Mouse (Mus musculus) hindbrain, embryonic 14.5 days (tissue): Measurements from ENCODE around the gene Rnase9. TPM values are rescaled to one million over a fixed set of nuclear protein-coding genes. Genes with fewer than 3 reads are reported as not detected.

Source experiments
- ATAC-seq: fragments of 200-750 bp; cut with Nextera tagmentation; 2 replicates; pipeline ENCODE4 v1.8.0; 2017; ENCODE audit warnings: moderate number of reproducible peaks, mild to moderate bottlenecking, moderate TSS enrichment, moderate library complexity; ENCODE audit not compliant: low FRiP score
- DNase-seq: peaks from one replicate; pipeline ENCODE4 v3.0.0-alpha.2; 2015; ENCODE audit warnings: low spot score
- H3K27ac ChIP-seq: fragments of 300-500 bp; sonication (generic); 2 replicates; pipeline ENCODE4 v1.5.1; 2014; ENCODE audit warnings: mild to moderate bottlenecking, moderate library complexity
- H3K27me3 ChIP-seq: fragments of 300-500 bp; sonication (generic); 2 replicates; pipeline ENCODE4 v1.6.1; 2014; ENCODE audit warnings: mild to moderate bottlenecking, low read length, mixed read lengths; ENCODE audit not compliant: control insufficient read depth, insufficient read depth
- H3K36me3 ChIP-seq: fragments of 300-500 bp; sonication (generic); replicated peaks from 2 replicates; pipeline ENCODE4 v1.6.1; 2014; ENCODE audit not compliant: control insufficient read depth, insufficient read depth
- H3K4me1 ChIP-seq: fragments of 300-500 bp; sonication (generic); replicated peaks from 2 replicates; pipeline ENCODE4 v1.6.1; 2014; ENCODE audit warnings: antibody characterized with exemption, low read length, mixed read lengths; ENCODE audit not compliant: control insufficient read depth, insufficient read depth
- H3K4me2 ChIP-seq: fragments of 300-500 bp; sonication (generic); replicated peaks from 2 replicates; pipeline ENCODE4 v1.6.1; 2014; ENCODE audit warnings: mild to moderate bottlenecking, moderate library complexity
- H3K4me3 ChIP-seq: fragments of 300-500 bp; sonication (generic); replicated peaks from 2 replicates; pipeline ENCODE4 v1.5.1; 2014; ENCODE audit warnings: mild to moderate bottlenecking, low read length
- H3K9ac ChIP-seq: fragments of 300-500 bp; sonication (generic); 2 replicates; pipeline ENCODE4 v1.6.1; 2014
- H3K9me3 ChIP-seq: fragments of 300-500 bp; sonication (generic); 2 replicates; pipeline ENCODE4 v1.6.1; 2016; ENCODE audit warnings: low read length; ENCODE audit not compliant: control insufficient read depth
- WGBS: fragments of 180-500 bp; shearing (Covaris S2); extraction: QIAGEN DNeasy Blood & Tissue Kit; methylation state at CpG from one replicate; pipeline ENCODE4 v1.1.7; 2014; 5-methylcytosine and 5-hydroxymethylcytosine counted together
- polyA plus RNA-seq: library from polyadenylated mRNA; unstranded; fragments of >200 nt; fragmentation: Nextera tagmentation; extraction: Ambion mirVana; gene quantifications from 2 replicates; pipeline ENCODE4 v1.2.1, GENCODE M21; 2014

The Rnase9 gene
- polyA plus RNA-seq, 1 experiment from 2014 or later, result not detected

- H3K9ac ChIP-seq, result no peak overlapping the region
- ATAC-seq, result no peak
These were observed 42.1 kb upstream of the Rnase9 start for GRCm38 (mm10) chr14:51083805-51084204.

DNA sequence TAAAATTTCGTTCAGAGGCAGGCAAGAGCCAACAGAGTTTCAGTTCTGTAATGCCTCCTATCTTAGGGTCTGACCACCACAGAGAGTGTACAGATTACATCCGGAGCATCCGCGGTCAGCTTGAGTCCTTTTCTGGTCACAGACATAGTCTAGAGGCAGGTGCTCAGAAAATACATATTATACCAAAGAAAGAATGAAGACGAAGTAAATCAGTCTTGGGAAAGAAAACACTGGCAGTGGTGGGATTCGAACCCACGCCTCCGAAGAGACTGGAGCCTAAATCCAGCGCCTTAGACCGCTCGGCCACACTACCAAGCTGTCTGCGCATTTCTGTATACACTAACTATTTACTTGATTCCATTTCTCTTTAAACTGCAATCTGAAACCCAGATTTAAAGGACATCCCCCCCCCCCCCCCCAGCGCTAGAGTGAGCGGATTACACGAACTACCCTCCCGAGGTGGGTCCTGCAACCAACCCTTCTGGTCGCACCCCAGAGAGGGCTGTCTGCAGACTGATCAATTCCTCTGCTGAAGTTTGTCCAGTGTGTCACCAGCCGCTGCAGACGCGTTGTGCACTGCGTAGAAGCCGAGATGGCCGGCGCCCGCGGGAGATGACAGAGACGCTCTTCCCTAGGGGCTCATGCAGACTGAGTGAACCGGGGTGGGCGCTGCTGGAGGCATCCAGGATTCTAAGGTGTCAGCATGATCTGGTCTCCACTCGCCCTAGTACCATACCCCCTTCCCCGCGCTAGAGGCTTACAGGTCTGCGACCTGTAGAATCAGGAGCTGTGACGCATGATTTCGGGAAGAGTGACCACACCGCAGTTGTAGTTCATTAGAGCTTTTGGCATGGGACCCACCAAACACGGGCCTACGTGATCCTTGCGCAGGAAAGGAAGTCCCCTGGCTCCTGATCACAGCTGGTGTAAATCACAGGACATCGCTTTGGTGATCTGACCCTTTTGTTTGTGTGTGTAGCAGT lies 41.2 kb upstream of the Rnase9 start:
- 3% methylated on average over 38 of the region's 40 CpGs for WGBS
- H3K4me1 ChIP-seq, result no peaks in the 10 kb centered on the region

More at GRCm38 (mm10) chr14:51083805-51084204, 42.1 kb upstream of the Rnase9 start:
- peak overlapping the region; percentile 77 for H3K4me2 ChIP-seq
- H3K9me3 ChIP-seq, result no peaks in the 10 kb centered on the region
- DNase-seq, result no peak
- H3K27me3 ChIP-seq, result peaks cover 27% of the 10 kb centered on the region
- H3K4me3 ChIP-seq, result peak overlapping the region; percentile 48
- H3K4me1 ChIP-seq, result no peaks in the 10 kb centered on the region; the same call in 1 of the 2 replicates
- H3K36me3 ChIP-seq, result no peaks in the 10 kb centered on the region
- WGBS, result 14% methylated on average over 7 of the region's 7 CpGs
- no peak overlapping the region for H3K27ac ChIP-seq

DNA sequence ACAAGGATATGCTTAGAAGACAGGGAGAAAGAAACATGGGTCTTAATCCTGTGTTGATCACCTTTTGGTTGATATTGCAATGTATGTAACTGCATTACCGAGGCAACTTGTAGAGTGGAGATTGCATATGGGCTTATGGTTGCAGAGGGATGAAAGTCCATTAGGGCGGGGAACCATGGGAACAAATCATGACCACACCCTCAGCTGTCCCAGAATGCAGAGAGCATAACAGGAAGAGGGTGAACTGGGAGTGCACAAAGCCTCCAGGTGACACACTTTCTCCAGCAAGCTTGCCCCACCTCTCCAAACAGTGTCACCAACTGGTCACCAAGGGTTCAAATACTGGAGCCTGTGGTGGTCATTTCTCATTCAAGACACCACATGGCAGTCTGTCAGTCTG lies 39.4 kb upstream of the Rnase9 start:
- 88% methylated on average over 2 of the region's 2 CpGs for WGBS
- Histone ChIP-seq H3K4me2 (no peak overlapping the region), H3K4me1 (no peaks in the 10 kb centered on the region), H3K9ac (no peak overlapping the region), H3K27me3 (peaks cover 27% of the 10 kb centered on the region), H3K4me3 (no peak overlapping the region), H3K36me3 (no peaks in the 10 kb centered on the region), H3K9me3 (no peaks in the 10 kb centered on the region), H3K27ac (no peak overlapping the region)
- DNase-seq (no peak), ATAC-seq (no peak)

More for the DNA sequence above, 41.2 kb upstream of the Rnase9 start:
- Histone ChIP-seq H3K27me3 (peaks cover 27% of the 10 kb centered on the region), H3K27ac (no peak overlapping the region), H3K4me2 (peak overlapping the region; percentile 77), H3K9me3 (no peaks in the 10 kb centered on the region), H3K4me3 (peak overlapping the region; percentile 48), H3K9ac (peak overlapping the region; percentile 58), H3K36me3 (no peaks in the 10 kb centered on the region)
- DNase-seq, result peak; percentile 67
- peak; percentile 73; the same call in 1 of the 2 replicates for ATAC-seq

- no peak for DNase-seq
- no peaks in the 10 kb centered on the region for H3K36me3 ChIP-seq
- H3K9ac ChIP-seq, result no peak overlapping the region
- no peak for ATAC-seq
- no peak overlapping the region for H3K27ac ChIP-seq
- H3K9me3 ChIP-seq, result no peaks in the 10 kb centered on the region
- peaks cover 22% of the 10 kb centered on the region for H3K27me3 ChIP-seq
- H3K4me2 ChIP-seq, result no peak overlapping the region
- H3K4me3 ChIP-seq, result no peak overlapping the region
- 91% methylated on average over 1 of the region's 1 CpGs for WGBS
- H3K4me1 ChIP-seq, result no peaks in the 10 kb centered on the region
These were observed 37.5 kb upstream of the Rnase9 start for GRCm38 (mm10) chr14:51079180-51079579.

DNA sequence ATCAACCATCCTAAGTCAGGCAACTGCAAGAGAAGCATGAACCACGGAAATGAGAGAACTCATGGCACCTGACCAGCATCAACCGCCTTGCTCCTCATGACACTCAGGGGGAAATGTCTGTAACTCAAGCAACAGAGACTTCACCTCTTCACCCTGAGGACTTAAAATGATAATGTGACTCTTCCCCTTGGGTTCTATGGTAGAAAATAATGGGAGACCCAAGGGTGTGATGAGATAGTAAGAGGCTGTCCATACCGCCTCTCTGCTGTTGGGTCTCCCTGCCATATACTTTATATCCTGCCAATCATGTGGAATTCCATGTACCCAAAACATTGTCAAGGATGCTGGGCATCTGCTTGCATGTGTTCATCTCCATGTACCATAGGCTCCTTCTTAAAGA lies 32.7 kb upstream of the Rnase9 start, which contains the start of gene Olfr750:
Gene Olfr750 (minus strand): TSS at position 101 of the 400 bp plus-strand sequence.
- Histone ChIP-seq H3K27me3 (no peaks in the 10 kb centered on the region), H3K9me3 (no peaks in the 10 kb centered on the region), H3K4me1 (no peaks in the 10 kb centered on the region), H3K4me2 (no peak within 1 kb of the TSS), H3K4me3 (no peak within 1 kb of the TSS), H3K36me3 (no peaks in the 10 kb centered on the region), H3K9ac (no peak within 1 kb of the TSS), H3K27ac (no peak within 1 kb of the TSS)
- DNase-seq (no peak), ATAC-seq (no peak)
- 92% methylated on average over 3 of the region's 3 CpGs for WGBS

- 93% methylated on average over 2 of the region's 2 CpGs for WGBS
- Histone ChIP-seq H3K4me3 (no peak overlapping the region), H3K4me2 (no peak overlapping the region), H3K4me1 (0 out of 2 replicates have a peak, but pooled peaks cover 4% of the 10 kb centered on the region), H3K9ac (no peak overlapping the region), H3K27ac (no peak overlapping the region), H3K27me3 (no peaks in the 10 kb centered on the region), H3K9me3 (no peaks in the 10 kb centered on the region), H3K36me3 (no peaks in the 10 kb centered on the region)
- DNase-seq (no peak), ATAC-seq (no peak)
These were observed 27.9 kb upstream of the Rnase9 start for GRCm38 (mm10) chr14:51069617-51070016.

DNA sequence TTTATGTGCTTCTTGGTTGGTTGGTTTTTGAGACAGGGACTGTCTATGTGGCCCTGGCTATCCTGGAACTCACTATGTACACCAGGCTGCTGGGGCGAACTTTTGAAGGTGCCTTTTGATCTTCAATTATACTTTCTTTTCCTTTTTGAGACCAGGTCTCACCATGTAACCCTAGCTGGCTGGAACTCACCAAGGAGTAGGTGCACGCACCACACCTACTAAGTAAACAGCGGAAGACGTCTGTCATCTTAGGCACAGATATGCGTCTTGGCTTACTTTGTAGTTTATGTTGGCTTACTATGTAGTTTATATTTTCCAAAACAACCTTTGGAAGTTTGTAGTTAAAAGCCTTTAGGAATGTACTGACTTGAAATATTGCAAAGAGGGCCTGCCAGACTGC lies 27.3 kb upstream of the Rnase9 start:
- Histone ChIP-seq H3K9me3 (no peaks in the 10 kb centered on the region), H3K4me3 (no peak overlapping the region), H3K4me1 (0 out of 2 replicates have a peak, but pooled peaks cover 4% of the 10 kb centered on the region), H3K27me3 (no peaks in the 10 kb centered on the region), H3K36me3 (no peaks in the 10 kb centered on the region), H3K27ac (no peak overlapping the region), H3K9ac (no peak overlapping the region), H3K4me2 (no peak overlapping the region)
- ATAC-seq, result no peak
- DNase-seq, result no peak
- WGBS, result 97% methylated on average over 5 of the region's 5 CpGs

DNA sequence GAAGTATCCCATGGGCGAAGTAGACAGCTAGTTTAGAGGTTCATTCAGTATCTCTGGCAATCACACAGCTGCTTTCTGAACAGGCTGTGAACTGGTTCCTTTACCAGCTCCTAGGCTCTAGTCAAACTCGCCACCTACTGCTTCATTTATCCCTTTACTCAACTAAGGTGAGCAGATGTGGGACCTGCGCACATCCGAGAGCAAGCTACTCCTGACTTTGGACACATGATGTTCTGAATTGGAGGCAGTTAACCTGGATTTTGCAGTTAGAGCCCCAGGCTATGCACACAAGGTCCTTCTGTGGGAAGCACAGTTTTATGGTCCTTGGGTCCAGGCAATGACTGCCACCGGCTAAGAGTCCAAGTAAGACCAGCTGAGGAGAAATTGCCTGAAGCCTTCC lies 19.1 kb upstream of the Rnase9 start:
- Histone ChIP-seq H3K27me3 (no peaks in the 10 kb centered on the region), H3K36me3 (no peaks in the 10 kb centered on the region), H3K4me2 (no peak overlapping the region), H3K9me3 (no peaks in the 10 kb centered on the region), H3K4me1 (no peaks in the 10 kb centered on the region), H3K4me3 (no peak overlapping the region), H3K27ac (no peak overlapping the region), H3K9ac (no peak overlapping the region)
- DNase-seq, result no peak
- 95% methylated on average over 5 of the region's 5 CpGs for WGBS
- ATAC-seq, result no peak

GRCm38 (mm10) chr14:51057401-51057831 lies 15.7 kb upstream of the Rnase9 start, which contains the start of gene Rnase12:
Rnase12 (minus strand) TSS chr14:51057661.
- no peak within 1 kb of the TSS for H3K27ac ChIP-seq
- no peaks in the 10 kb centered on the region for H3K27me3 ChIP-seq
- H3K4me1 ChIP-seq, result no peaks in the 10 kb centered on the region
- WGBS, result 76% methylated on average over 9 of the region's 9 CpGs
- ATAC-seq, result no peak
- DNase-seq, result no peak
- H3K4me3 ChIP-seq, result no peak within 1 kb of the TSS
- no peaks in the 10 kb centered on the region for H3K36me3 ChIP-seq
- no peak within 1 kb of the TSS for H3K4me2 ChIP-seq
- no peaks in the 10 kb centered on the region for H3K9me3 ChIP-seq
- no peak within 1 kb of the TSS for H3K9ac ChIP-seq
